Mouse (Mus musculus) T-helper 2 cell (primary cell): ENCODE data around the gene Tmem210.

Experiments
- in situ Hi-C: fragments of 300-600 bp; cut with MboI, MseI; formaldehyde crosslinking; loops from one replicate; pipeline ENCODE4 v1.15.1; 2025; ENCODE audit warnings: high pct_unique_total_duplicates

Gene Tmem210

GRCm38 (mm10) chr2:25292856-25293255, 4.9 kb downstream of the Tmem210 start:
- in situ Hi-C loops, result no loop called here

GRCm38 (mm10) chr2:25293706-25294105, 5.8 kb downstream of the Tmem210 start:
- in situ Hi-C loops, result no loop called here

- in situ Hi-C loops, result no loop called here
Measured at GRCm38 (mm10) chr2:25297093-25297492, 9.1 kb downstream of the Tmem210 start.

GRCm38 (mm10) chr2:25298046-25298445, 10.1 kb downstream of the Tmem210 start:
- in situ Hi-C loops, result no loop called here

- in situ Hi-C loops, result no loop called here
Measured at GRCm38 (mm10) chr2:25303452-25303851, 15.5 kb downstream of the Tmem210 start.

GRCm38 (mm10) chr2:25303931-25304656, 16.1 kb downstream of the Tmem210 start:
- in situ Hi-C loops, result no loop called here

- in situ Hi-C loops, result no loop called here
Measured at GRCm38 (mm10) chr2:25304657-25305541, 17.0 kb downstream of the Tmem210 start.

GRCm38 (mm10) chr2:25305587-25306359, 17.8 kb downstream of the Tmem210 start:
- in situ Hi-C loops, result no loop called here

GRCm38 (mm10) chr2:25310180-25310579, 22.2 kb downstream of the Tmem210 start:
- in situ Hi-C loops, result no loop called here

GRCm38 (mm10) chr2:25310969-25311368, 23.0 kb downstream of the Tmem210 start:
- in situ Hi-C loops, result no loop called here

GRCm38 (mm10) chr2:25311491-25311891, 23.5 kb downstream of the Tmem210 start:
- in situ Hi-C loops, result no loop called here

GRCm38 (mm10) chr2:25318119-25318966, 30.4 kb downstream of the Tmem210 start:
- in situ Hi-C loops, result no loop called here

GRCm38 (mm10) chr2:25318971-25319773, 31.2 kb downstream of the Tmem210 start, which contains the start of gene Grin1:
Grin1 (minus strand) TSS chr2:25319187.
- in situ Hi-C loops, result no loop called here

- in situ Hi-C loops, result no loop called here
Measured at GRCm38 (mm10) chr2:25320084-25320483, 32.1 kb downstream of the Tmem210 start.

GRCm38 (mm10) chr2:25326036-25326435, 38.1 kb downstream of the Tmem210 start:
- in situ Hi-C loops, result no loop called here

GRCm38 (mm10) chr2:25328440-25328839, 40.5 kb downstream of the Tmem210 start:
- in situ Hi-C loops, result no loop called here

- in situ Hi-C loops, result loop anchor here (5.0 kb wide), 2 partner anchors 36 to 59 kb away; partner anchors contain the start of genes Anapc2, Ssna1 and Uap1l1
Measured at GRCm38 (mm10) chr2:25331470-25331869, 43.5 kb downstream of the Tmem210 start.

- in situ Hi-C loops, result loop anchor here (5.0 kb wide), 2 partner anchors 35 to 60 kb away; partner anchors contain the start of genes Anapc2, Ssna1 and Uap1l1
Measured at GRCm38 (mm10) chr2:25332286-25333160, 44.6 kb downstream of the Tmem210 start, which contains the start of gene Man1b1. Man1b1 (plus strand) TSS chr2:25332338.

GRCm38 (mm10) chr2:25333569-25333968, 45.6 kb downstream of the Tmem210 start:
- in situ Hi-C loops, result loop anchor here (5.0 kb wide), 2 partner anchors 34 to 61 kb away; partner anchors contain the start of genes Anapc2, Ssna1 and Uap1l1
